Mouse (Mus musculus) CH12.LX (cell line): ENCODE results near the gene Ttc30a1. TPM values are rescaled to one million over a fixed set of nuclear protein-coding genes. Genes with fewer than 3 reads are reported as not detected.

ENCODE experiments used
- DNase-seq: peaks from one replicate; pipeline ENCODE4 v3.0.0-alpha.2; 2013; ENCODE audit errors: extremely low read depth
- H3K27ac ChIP-seq: 2 replicates; pipeline ENCODE4 v1.5.1; 2012; ENCODE audit warnings: low read depth, mild to moderate bottlenecking, control low read depth, moderate library complexity; ENCODE audit not compliant: insufficient read depth
- H3K27me3 ChIP-seq: replicated peaks from 2 replicates; pipeline ENCODE3; 2012; ENCODE audit warnings: inconsistent platforms
- H3K36me3 ChIP-seq, 2 experiments: replicated peaks in 1 of 2; 2 replicates each; pipeline versions ENCODE3 to v1.6.1; 2012; ENCODE audit warnings: inconsistent platforms in 1 of 2, low read length in 1 of 2, mild to moderate bottlenecking in 1 of 2, mixed read lengths in 1 of 2, moderate library complexity in 1 of 2; ENCODE audit not compliant: control insufficient read depth in 1 of 2, insufficient read depth in 1 of 2
- H3K4me1 ChIP-seq, 2 experiments: 2 replicates each; pipeline ENCODE4 v1.6.1; 2012; ENCODE audit warnings: inconsistent platforms in 1 of 2, moderate library complexity in 1 of 2; ENCODE audit not compliant: insufficient read depth in 2 of 2, control insufficient read depth in 1 of 2
- H3K4me2 ChIP-seq: 2 replicates; pipeline ENCODE4 v1.6.1; 2012; ENCODE audit warnings: low read depth, mild to moderate bottlenecking, control low read depth; ENCODE audit not compliant: poor library complexity, insufficient read depth, severe bottlenecking
- H3K4me3 ChIP-seq, 3 experiments: fragments of 150-350 bp in 1 of 3; sonication (generic) in 1 of 3; replicated peaks in 1 of 3; 2 replicates each; pipeline versions ENCODE3 to v1.5.1; 2011 to 2012; ENCODE audit warnings: low read depth in 2 of 3, low read length in 2 of 3, mild to moderate bottlenecking in 2 of 3, moderate library complexity in 2 of 3, control low read depth in 1 of 3, improper control_type of control experiment in 1 of 3, inconsistent platforms in 1 of 3, mixed read lengths in 1 of 3; ENCODE audit not compliant: poor library complexity in 1 of 3
- H3K79me2 ChIP-seq: replicated peaks from 2 replicates; pipeline ENCODE4 v1.6.1; 2012; ENCODE audit warnings: mild to moderate bottlenecking, moderate library complexity; ENCODE audit not compliant: control insufficient read depth, poor library complexity, insufficient read depth, severe bottlenecking; ENCODE audit errors: extremely low read depth
- H3K9ac ChIP-seq: 2 replicates; pipeline ENCODE4 v1.6.1; 2012; ENCODE audit warnings: low read depth, mild to moderate bottlenecking, control low read depth, moderate library complexity; ENCODE audit not compliant: insufficient read depth
- H3K9me3 ChIP-seq: replicated peaks from 2 replicates; pipeline ENCODE3; 2012; ENCODE audit warnings: low read length, inconsistent platforms, mixed read lengths
- CHD1 ChIP-seq: IDR thresholded peaks from 2 replicates; pipeline ENCODE4 v1.6.1; 2012; ENCODE audit warnings: low read depth, low read length, improper control_type of control experiment, inconsistent platforms
- CHD2 ChIP-seq: IDR thresholded peaks from 2 replicates; pipeline ENCODE4 v1.6.1; 2011; ENCODE audit warnings: low read length, improper control_type of control experiment
- ELF1 ChIP-seq: IDR thresholded peaks from 2 replicates; pipeline ENCODE4 v1.6.1; 2014; ENCODE audit warnings: low read depth, mild to moderate bottlenecking, inconsistent platforms, low read length, improper control_type of control experiment
- EP300 ChIP-seq: IDR thresholded peaks from 2 replicates; pipeline ENCODE4 v1.6.1; 2011; ENCODE audit warnings: low read length, improper control_type of control experiment
- IRF4 ChIP-seq: IDR thresholded peaks from 2 replicates; pipeline ENCODE4 v1.6.1; 2014; ENCODE audit warnings: low read depth, mild to moderate bottlenecking, inconsistent platforms, low read length, improper control_type of control experiment
- JUND ChIP-seq: conservative IDR thresholded peaks from 2 replicates; pipeline ENCODE4 v1.6.1; 2011; ENCODE audit warnings: low read depth, low read length, improper control_type of control experiment
- MAFK ChIP-seq: IDR thresholded peaks from 2 replicates; pipeline ENCODE4 v1.6.1; 2011; ENCODE audit warnings: low read length, improper control_type of control experiment; ENCODE audit not compliant: insufficient replicate concordance
- MAX ChIP-seq: IDR thresholded peaks from 2 replicates; pipeline ENCODE4 v1.6.1; 2011; ENCODE audit warnings: low read length, improper control_type of control experiment
- MXI1 ChIP-seq: IDR thresholded peaks from 2 replicates; pipeline ENCODE4 v1.6.1; 2011; ENCODE audit warnings: mild to moderate bottlenecking, low read depth, low read length, improper control_type of control experiment
- NELFE ChIP-seq: IDR thresholded peaks from 2 replicates; pipeline ENCODE4 v1.6.1; 2011; ENCODE audit warnings: low read depth, low read length, improper control_type of control experiment
- PAX5 ChIP-seq: IDR thresholded peaks from 2 replicates; pipeline ENCODE4 v1.6.1; 2012; ENCODE audit warnings: low read length, inconsistent platforms, mixed read lengths
- POLR2AphosphoS2 ChIP-seq: IDR thresholded peaks from 2 replicates; pipeline ENCODE4 v1.6.1; 2011; ENCODE audit warnings: low read depth, low read length, improper control_type of control experiment
- RCOR1 ChIP-seq: conservative IDR thresholded peaks from 2 replicates; pipeline ENCODE4 v1.6.1; 2012; ENCODE audit warnings: low read depth, mild to moderate bottlenecking, inconsistent platforms, low read length, improper control_type of control experiment
- SIN3A ChIP-seq: IDR thresholded peaks from 2 replicates; pipeline ENCODE4 v1.6.1; 2012; ENCODE audit warnings: low read length, improper control_type of control experiment, inconsistent platforms
- SMC3 ChIP-seq: IDR thresholded peaks from 2 replicates; pipeline ENCODE4 v1.6.1; 2011; ENCODE audit warnings: low read depth, low read length, improper control_type of control experiment
- TBP ChIP-seq: conservative IDR thresholded peaks from 2 replicates; pipeline ENCODE4 v1.6.1; 2011; ENCODE audit warnings: low read depth, low read length, improper control_type of control experiment
- TCF12 ChIP-seq: IDR thresholded peaks from 2 replicates; pipeline ENCODE4 v1.6.1; 2014; ENCODE audit warnings: low read depth, mild to moderate bottlenecking, inconsistent platforms, low read length, improper control_type of control experiment
- UBTF ChIP-seq: IDR thresholded peaks from 2 replicates; pipeline ENCODE4 v1.6.1; 2012; ENCODE audit warnings: low read depth, mild to moderate bottlenecking, inconsistent platforms, low read length, improper control_type of control experiment, moderate library complexity
- USF2 ChIP-seq: conservative IDR thresholded peaks from 2 replicates; pipeline ENCODE4 v1.6.1; 2011; ENCODE audit warnings: low read depth, low read length, improper control_type of control experiment
- ZC3H11A ChIP-seq: IDR thresholded peaks from 2 replicates; pipeline ENCODE4 v1.6.1; 2012; ENCODE audit warnings: low read depth, mild to moderate bottlenecking, inconsistent platforms, low read length, improper control_type of control experiment
- ZKSCAN1 ChIP-seq: IDR thresholded peaks from 2 replicates; pipeline ENCODE4 v1.6.1; 2012; ENCODE audit warnings: low read depth, inconsistent platforms, low read length, improper control_type of control experiment, borderline replicate concordance
- dilution Hi-C: fragments of 300-500 bp; cut with MboI; formaldehyde crosslinking; loops from 2 replicates; pipeline ENCODE4 v1.14.3; 2020; ENCODE audit warnings: low sequenced_read_pairs; ENCODE audit not compliant: extremely low pct_unique_long_range_greater_than_20kb, extremely low pct_ligation_motif_present
- in situ Hi-C: fragments of 300-500 bp; cut with MboI; formaldehyde crosslinking; loops from 3 replicates; pipeline ENCODE4 v1.14.3; 2019; ENCODE audit warnings: low sequenced_read_pairs, low pct_ligation_motif_present, low pct_unique_long_range_greater_than_20kb, mixed read lengths
- polyA plus RNA-seq: library from polyadenylated mRNA; unstranded; fragments of >175 nt; gene quantifications from 2 replicates; pipeline ENCODE4 v1.2.1, GENCODE M21; 2012; ENCODE audit warnings: low read depth; ENCODE audit not compliant: insufficient read length
- total RNA-seq, 2 experiments: library from RNA; depleted of rRNA; stranded (reverse); fragments of 300-350 nt in 1 of 2; fragments of >200 nt in 1 of 2; gene quantifications; 2 replicates each; pipeline ENCODE4 v1.2.3; 2012 to 2014

The Ttc30a1 gene
- total and polyA plus RNA-seq, 3 experiments = not detected

DNA sequence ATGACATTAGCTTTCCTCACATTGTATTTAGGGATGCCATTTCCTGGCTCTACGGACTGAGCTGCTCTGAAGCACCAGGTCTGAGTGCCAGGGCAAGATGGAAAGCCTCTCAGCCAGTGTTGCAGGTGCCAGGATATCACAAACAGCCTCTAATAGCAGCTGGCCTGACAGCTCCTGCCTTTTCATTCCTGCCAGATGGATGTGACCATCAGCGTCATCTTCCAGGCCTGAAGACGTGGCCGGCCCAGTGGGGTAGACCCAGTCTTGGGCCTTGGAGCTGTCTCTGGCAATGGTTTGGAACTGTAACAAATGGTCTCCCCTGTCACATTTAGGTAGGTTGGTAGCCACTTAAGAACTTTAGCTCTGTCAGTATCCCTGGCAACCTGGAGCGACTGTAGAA is 28.4 kb downstream of the Ttc30a1 start:
- Histone ChIP-seq H3K4me2 (no peak overlapping the region), H3K4me3 (no peak overlapping the region), H3K9ac (no peak overlapping the region)
- DNase-seq = no peak
- in situ Hi-C loops = loop anchor here (10.0 kb wide), 2 partner anchors 69 to 339 kb away; no protein-coding TSS in a partner anchor
- TF ChIP-seq RCOR1 (no peak), ELF1 (no peak), EP300 (no peak), CHD2 (no peak), UBTF (no peak), MAX (no peak), MXI1 (no peak), IRF4 (no peak), SMC3 (no peak), POLR2AphosphoS2 (no peak), SIN3A (no peak), TBP (no peak), USF2 (no peak), TCF12 (no peak), MAFK (no peak), JUND (no peak), CHD1 (no peak), NELFE (no peak), PAX5 (no peak)
- TF ChIP-seq, all 38 proteins: peak for 0
- no peak overlapping the region for H3K27ac ChIP-seq
- no peaks in the 10 kb centered on the region for H3K4me1 ChIP-seq
- H3K27me3 ChIP-seq = no peaks in the 10 kb centered on the region
- H3K9me3 ChIP-seq = no peaks in the 10 kb centered on the region
- dilution Hi-C loops = no loop called here
- H3K36me3 ChIP-seq = no peaks in the 10 kb centered on the region
- H3K79me2 ChIP-seq = no peaks in the 10 kb centered on the region

DNA sequence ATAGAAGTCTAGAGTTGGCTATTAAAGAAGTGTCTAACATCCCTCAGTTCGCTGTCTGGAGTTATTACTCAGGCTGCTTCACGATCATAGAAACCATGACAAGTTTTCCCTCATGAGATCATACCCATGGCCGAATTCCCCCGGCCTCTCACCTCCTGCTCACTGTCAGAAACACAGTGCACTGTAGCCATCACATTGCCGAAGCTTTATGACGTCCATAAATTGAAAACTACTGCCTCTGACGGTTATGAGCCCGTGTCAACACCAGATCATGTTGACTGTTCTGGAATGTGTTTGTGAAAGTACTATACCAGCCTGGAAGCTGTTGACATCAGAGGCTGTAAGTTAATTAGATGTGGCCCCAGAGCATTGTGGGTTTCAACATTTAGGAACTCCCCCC is 31.1 kb downstream of the Ttc30a1 start:
- in situ Hi-C loops (loop anchor here (10.0 kb wide), 2 partner anchors 66 to 336 kb away; no protein-coding TSS in a partner anchor), dilution Hi-C loops (no loop called here)

More for the DNA sequence above, 31.1 kb downstream of the Ttc30a1 start:
- Histone ChIP-seq H3K9ac (no peak overlapping the region), H3K27ac (no peak overlapping the region), H3K79me2 (no peaks in the 10 kb centered on the region), H3K4me2 (no peak overlapping the region), H3K4me1 (no peaks in the 10 kb centered on the region), H3K4me3 (no peak overlapping the region), H3K36me3 (no peaks in the 10 kb centered on the region), H3K27me3 (no peaks in the 10 kb centered on the region), H3K9me3 (no peaks in the 10 kb centered on the region)
- no peak for DNase-seq
- TF ChIP-seq ZKSCAN1 (no peak), MAX (no peak), TBP (no peak), ZC3H11A (no peak)
